Mouse (Mus musculus) kidney, embryonic 15.5 days (tissue): ENCODE measurements around the gene Abat. TPM values are rescaled to one million over a fixed set of nuclear protein-coding genes. Genes with fewer than 3 reads are reported as not detected.
"Not testable (repeated sequence)": the region's sequence is repeated elsewhere in the genome, so short reads cannot be mapped to it uniquely, and the experiment has no call there.

Experiments
- ATAC-seq: fragments of 200-750 bp; cut with Nextera tagmentation; replicated peaks from 2 replicates; pipeline ENCODE4 v1.8.0; 2017; ENCODE audit warnings: moderate TSS enrichment; ENCODE audit not compliant: low FRiP score
- H3K27ac ChIP-seq: fragments of 300-500 bp; sonication (generic); 2 replicates; pipeline ENCODE4 v1.5.1; 2015; ENCODE audit warnings: mild to moderate bottlenecking, inconsistent platforms
- H3K27me3 ChIP-seq: fragments of 300-500 bp; sonication (generic); 2 replicates; pipeline ENCODE4 v1.6.1; 2015; ENCODE audit warnings: inconsistent platforms
- H3K36me3 ChIP-seq: fragments of 300-500 bp; sonication (generic); 2 replicates; pipeline ENCODE4 v1.6.1; 2015; ENCODE audit warnings: inconsistent platforms
- H3K4me1 ChIP-seq: fragments of 300-500 bp; sonication (generic); 2 replicates; pipeline ENCODE4 v1.6.1; 2015; ENCODE audit warnings: inconsistent platforms
- H3K4me2 ChIP-seq: fragments of 300-500 bp; sonication (generic); 2 replicates; pipeline ENCODE4 v1.6.1; 2015; ENCODE audit warnings: moderate library complexity, mild to moderate bottlenecking, inconsistent platforms
- H3K4me3 ChIP-seq: fragments of 300-500 bp; sonication (generic); replicated peaks from 2 replicates; pipeline ENCODE4 v1.5.1; 2015; ENCODE audit warnings: mild to moderate bottlenecking, inconsistent platforms
- H3K9ac ChIP-seq: fragments of 300-500 bp; sonication (generic); 2 replicates; pipeline ENCODE4 v1.6.1; 2015; ENCODE audit warnings: mild to moderate bottlenecking, inconsistent platforms
- H3K9me3 ChIP-seq: fragments of 300-500 bp; sonication (generic); replicated peaks from 2 replicates; pipeline ENCODE4 v1.6.1; 2016; ENCODE audit warnings: inconsistent platforms
- WGBS: fragments of 180-500 bp; shearing (Covaris S2); methylation state at CpG from one replicate; pipeline ENCODE4 v1.1.7; 2015; ENCODE audit warnings: mixed read lengths; 5-methylcytosine and 5-hydroxymethylcytosine counted together
- polyA plus RNA-seq: library from polyadenylated mRNA; unstranded; fragments of >200 nt; fragmentation: Nextera tagmentation; extraction: Ambion mirVana; gene quantifications from 2 replicates; pipeline ENCODE4 v1.2.1, GENCODE M21; 2015

Gene Abat
- polyA plus RNA-seq, 1 experiment from 2014 or later, result 40.4 TPM

DNA sequence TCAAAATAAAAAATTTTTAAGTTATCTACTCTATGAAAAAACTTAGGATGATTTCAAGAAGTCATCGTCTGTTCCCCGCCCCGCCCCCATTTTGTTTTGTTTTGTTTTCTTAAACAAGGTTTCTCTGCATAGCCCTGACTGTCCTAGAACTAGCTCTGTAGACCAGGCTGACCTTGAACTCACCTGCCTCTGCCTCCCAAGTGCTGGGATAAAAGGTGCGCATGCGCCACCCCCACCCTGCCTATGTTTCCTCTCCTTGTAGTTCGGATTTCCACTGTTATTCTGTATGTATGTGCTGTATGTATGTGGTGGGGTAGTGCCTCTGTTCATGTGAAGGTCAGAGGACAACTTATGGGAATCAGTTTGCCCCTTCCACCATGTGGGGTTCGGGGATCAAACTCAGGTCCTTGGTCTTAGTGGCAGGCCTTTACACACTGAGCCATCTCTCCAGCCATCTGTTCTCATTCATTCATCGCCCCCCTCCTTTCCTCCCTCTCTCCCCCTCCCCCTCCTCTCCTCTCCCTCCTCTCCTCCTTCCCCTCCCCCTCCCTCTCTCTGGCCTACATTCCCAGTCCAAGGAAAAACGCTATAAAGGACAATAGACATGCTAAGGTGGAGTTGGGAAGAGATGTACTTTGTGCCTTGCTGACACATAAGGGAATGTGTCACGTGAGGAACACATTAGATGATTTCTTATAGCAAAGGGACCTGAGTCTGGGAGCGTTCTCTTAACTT is 21.4 kb downstream of the Abat start:
- Histone ChIP-seq H3K4me3 (no peak overlapping the region), H3K9ac (no peak overlapping the region), H3K27ac (no peak overlapping the region), H3K4me1 (peaks cover 18% of the 10 kb centered on the region), H3K9me3 (no peaks in the 10 kb centered on the region), H3K27me3 (no peaks in the 10 kb centered on the region), H3K36me3 (0 out of 2 replicates have a peak, but pooled peaks cover 4% of the 10 kb centered on the region), H3K4me2 (no peak overlapping the region)
- no peak for ATAC-seq
- WGBS, result 88% methylated on average over 11 of the region's 11 CpGs

DNA sequence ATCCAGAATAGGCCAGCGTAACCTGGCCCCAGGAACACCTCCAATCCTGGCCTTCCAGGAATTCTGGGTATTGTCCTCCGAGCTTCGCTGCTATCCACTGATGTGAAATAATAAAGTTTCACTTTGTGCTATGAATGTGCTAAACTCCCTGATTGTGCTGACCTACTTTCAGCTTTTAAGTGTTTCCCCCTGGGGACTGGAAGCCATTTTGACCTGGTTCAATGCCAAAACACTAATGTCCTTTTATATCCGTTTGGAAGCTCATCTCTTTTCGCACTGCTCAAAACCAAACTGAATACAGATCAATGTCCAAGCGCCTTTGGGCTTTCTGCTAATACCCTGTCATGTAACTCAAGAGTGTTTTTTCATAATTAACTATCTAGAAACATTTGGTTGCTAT is 22.2 kb downstream of the Abat start:
- peaks cover 14% of the 10 kb centered on the region for H3K4me1 ChIP-seq
- no peaks in the 10 kb centered on the region for H3K9me3 ChIP-seq
- no peak overlapping the region for H3K27ac ChIP-seq
- H3K27me3 ChIP-seq, result no peaks in the 10 kb centered on the region
- H3K9ac ChIP-seq, result no peak overlapping the region
- 80% methylated on average over 6 of the region's 6 CpGs for WGBS
- H3K4me2 ChIP-seq, result no peak overlapping the region
- H3K36me3 ChIP-seq, result 0 out of 2 replicates have a peak, but pooled peaks cover 4% of the 10 kb centered on the region
- no peak overlapping the region for H3K4me3 ChIP-seq
- ATAC-seq, result no peak

- no peaks in the 10 kb centered on the region for H3K36me3 ChIP-seq
- H3K4me1 ChIP-seq, result peaks cover 11% of the 10 kb centered on the region
- H3K9me3 ChIP-seq, result no peaks in the 10 kb centered on the region
- WGBS, result 25% methylated on average over 9 of the region's 9 CpGs
- H3K27ac ChIP-seq, result no peak overlapping the region
- no peak overlapping the region for H3K9ac ChIP-seq
- no peaks in the 10 kb centered on the region for H3K27me3 ChIP-seq
- ATAC-seq, result no peak
- H3K4me2 ChIP-seq, result no peak overlapping the region
- H3K4me3 ChIP-seq, result no peak overlapping the region
Measured at GRCm38 (mm10) chr16:8539150-8539865, 26.1 kb downstream of the Abat start.

DNA sequence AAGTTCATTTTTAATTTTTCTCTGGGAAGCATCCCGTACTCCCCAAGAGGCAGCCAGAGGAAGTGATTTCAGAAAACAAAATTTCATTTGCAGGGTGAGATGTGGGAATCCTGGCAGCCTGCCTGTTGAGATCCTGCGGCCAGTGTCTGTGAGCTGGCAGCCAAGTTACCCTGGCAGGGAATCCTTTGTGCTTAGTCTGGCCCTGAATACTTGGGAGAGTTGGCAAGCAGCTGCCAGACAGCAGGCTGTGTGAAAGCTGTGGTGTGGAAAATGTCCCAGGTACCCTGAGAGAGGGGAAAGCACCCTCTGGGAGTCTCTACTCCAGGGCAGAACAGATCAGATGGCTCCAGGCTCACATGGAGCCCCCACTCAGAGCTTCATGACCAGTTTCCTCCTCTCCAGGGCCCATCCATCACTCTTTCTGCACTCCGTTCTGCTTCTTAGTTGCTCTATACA is 27.7 kb downstream of the Abat start:
- 73% methylated on average over 3 of the region's 3 CpGs for WGBS
- no peak overlapping the region for H3K9ac ChIP-seq
- no peak overlapping the region for H3K27ac ChIP-seq
- H3K36me3 ChIP-seq, result no peaks in the 10 kb centered on the region
- peaks cover 11% of the 10 kb centered on the region for H3K4me1 ChIP-seq
- H3K27me3 ChIP-seq, result no peaks in the 10 kb centered on the region
- H3K4me2 ChIP-seq, result no peak overlapping the region
- H3K9me3 ChIP-seq, result no peaks in the 10 kb centered on the region
- no peak overlapping the region for H3K4me3 ChIP-seq
- no peak for ATAC-seq

DNA sequence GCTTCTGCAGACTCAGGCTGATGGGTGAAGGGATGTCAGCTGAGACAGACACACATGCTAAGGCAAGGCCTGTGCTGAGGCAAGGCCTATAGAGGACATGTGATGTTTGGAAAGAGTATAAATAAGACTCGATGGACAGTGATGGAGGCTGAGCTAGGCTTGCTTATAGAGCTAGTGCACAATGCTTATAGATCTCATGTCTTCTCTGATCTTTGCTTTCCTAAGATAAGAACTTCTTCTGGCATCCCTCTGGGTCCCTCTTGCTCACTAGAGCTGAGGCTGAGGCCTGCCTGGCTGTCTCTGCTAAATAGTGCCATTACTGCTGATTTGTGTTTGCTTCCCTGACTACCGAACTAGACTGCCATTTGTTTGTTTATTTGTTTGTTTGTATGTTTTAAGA is 34.6 kb downstream of the Abat start:
- WGBS, result 95% methylated on average over 2 of the region's 2 CpGs
- no peak overlapping the region for H3K4me2 ChIP-seq
- H3K9me3 ChIP-seq, result no peaks in the 10 kb centered on the region
- H3K4me1 ChIP-seq, result no peaks in the 10 kb centered on the region
- no peaks in the 10 kb centered on the region for H3K27me3 ChIP-seq
- H3K9ac ChIP-seq, result no peak overlapping the region
- no peak overlapping the region for H3K27ac ChIP-seq
- no peak for ATAC-seq
- H3K36me3 ChIP-seq, result peaks cover 12% of the 10 kb centered on the region; the same call in 1 of the 2 replicates
- no peak overlapping the region for H3K4me3 ChIP-seq

GRCm38 (mm10) chr16:8549506-8549905 is 36.3 kb downstream of the Abat start:
- H3K36me3 ChIP-seq, result peaks cover 12% of the 10 kb centered on the region; the same call in 1 of the 2 replicates
- no peak overlapping the region for H3K4me3 ChIP-seq
- H3K27me3 ChIP-seq, result no peaks in the 10 kb centered on the region
- 79% methylated on average over 9 of the region's 9 CpGs for WGBS
- 0 out of 2 replicates have a peak, but pooled peaks cover under 1% of the 10 kb centered on the region for H3K9me3 ChIP-seq
- no peak overlapping the region for H3K27ac ChIP-seq
- no peaks in the 10 kb centered on the region for H3K4me1 ChIP-seq
- no peak overlapping the region for H3K4me2 ChIP-seq
- H3K9ac ChIP-seq, result no peak overlapping the region
- no peak for ATAC-seq

DNA sequence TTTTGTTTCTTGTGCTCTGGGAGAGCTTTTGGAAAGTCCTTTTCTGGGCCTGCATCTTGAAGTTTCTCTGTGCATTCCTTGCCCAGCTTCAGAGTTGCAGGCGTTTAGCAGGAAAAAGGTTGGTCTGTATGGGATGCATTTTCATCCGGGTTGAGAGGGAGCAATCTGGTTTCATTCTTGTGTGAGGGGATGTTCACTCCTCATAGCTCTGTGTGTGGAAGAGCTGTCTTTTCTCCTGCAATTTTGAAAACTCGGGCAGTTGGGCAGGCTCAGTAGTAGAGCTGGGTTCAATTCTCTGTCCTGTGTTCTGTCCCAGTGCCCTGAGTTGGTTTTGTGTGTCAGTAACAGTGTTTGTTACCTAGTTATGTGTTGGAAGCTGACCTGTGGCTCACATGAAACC is 41.1 kb downstream of the Abat start:
- H3K9me3 ChIP-seq, result peaks cover 9% of the 10 kb centered on the region; the same call in 1 of the 2 replicates
- no peaks in the 10 kb centered on the region for H3K36me3 ChIP-seq
- no peaks in the 10 kb centered on the region for H3K27me3 ChIP-seq
- 88% methylated on average over 3 of the region's 3 CpGs for WGBS
- ATAC-seq, result no peak
- H3K9ac ChIP-seq, result no peak overlapping the region
- no peak overlapping the region for H3K4me3 ChIP-seq
- no peak overlapping the region for H3K27ac ChIP-seq
- no peaks in the 10 kb centered on the region for H3K4me1 ChIP-seq
- no peak overlapping the region for H3K4me2 ChIP-seq

DNA sequence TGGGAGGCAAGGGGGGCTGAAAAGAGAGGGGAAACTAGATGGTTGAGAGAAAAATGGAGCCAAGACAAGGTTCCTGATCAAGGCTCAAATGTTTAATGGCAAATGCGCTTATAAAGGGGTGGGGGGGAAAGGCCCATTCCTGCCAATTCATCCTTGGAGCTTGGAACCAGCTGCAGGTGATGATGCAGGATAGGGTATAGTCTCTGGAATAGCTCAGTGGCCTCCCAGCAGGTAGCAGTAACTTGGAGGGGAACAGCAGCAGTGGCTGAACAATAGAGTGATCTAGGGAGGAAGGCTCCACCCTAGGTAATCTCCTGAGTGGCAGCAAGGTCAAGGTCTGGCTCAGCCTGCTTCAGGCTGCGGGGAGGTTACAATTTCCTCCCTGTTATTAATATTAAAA is 41.5 kb downstream of the Abat start:
- not testable (repeated sequence) for H3K27ac ChIP-seq, ATAC-seq

GRCm38 (mm10) chr16:8555371-8555770 is 42.1 kb downstream of the Abat start:
- H3K27me3 ChIP-seq, H3K27ac ChIP-seq, H3K9ac ChIP-seq, H3K4me2 ChIP-seq, ATAC-seq, H3K4me3 ChIP-seq, H3K4me1 ChIP-seq, H3K36me3 ChIP-seq: not testable (repeated sequence)
- 84% methylated on average over 3 of the region's 3 CpGs for WGBS
- peaks cover 13% of the 10 kb centered on the region for H3K9me3 ChIP-seq

More for the DNA sequence above, 41.5 kb downstream of the Abat start:
- WGBS, result 83% methylated on average over 2 of the region's 2 CpGs
- H3K4me2 ChIP-seq, H3K27me3 ChIP-seq, H3K9ac ChIP-seq, H3K9me3 ChIP-seq, H3K36me3 ChIP-seq, H3K4me3 ChIP-seq, H3K4me1 ChIP-seq: not testable (repeated sequence)

GRCm38 (mm10) chr16:8560079-8560478 is 46.9 kb downstream of the Abat start:
- H3K4me1 ChIP-seq, result no peaks in the 10 kb centered on the region
- H3K9ac ChIP-seq, result no peak overlapping the region
- no peak for ATAC-seq
- peaks cover 8% of the 10 kb centered on the region for H3K9me3 ChIP-seq
- H3K36me3 ChIP-seq, result peaks cover 3% of the 10 kb centered on the region; the same call in 1 of the 2 replicates
- 96% methylated on average over 17 of the region's 17 CpGs for WGBS
- no peak overlapping the region for H3K4me2 ChIP-seq
- H3K27me3 ChIP-seq, result no peaks in the 10 kb centered on the region
- H3K27ac ChIP-seq, result no peak overlapping the region
- no peak overlapping the region for H3K4me3 ChIP-seq

GRCm38 (mm10) chr16:8561101-8561500 is 47.9 kb downstream of the Abat start:
- H3K9ac ChIP-seq, H3K4me3 ChIP-seq, H3K27me3 ChIP-seq, H3K4me2 ChIP-seq, H3K4me1 ChIP-seq, ATAC-seq, H3K9me3 ChIP-seq, H3K36me3 ChIP-seq, H3K27ac ChIP-seq: not testable (repeated sequence)
- 44% methylated on average over 4 of the region's 4 CpGs for WGBS

DNA sequence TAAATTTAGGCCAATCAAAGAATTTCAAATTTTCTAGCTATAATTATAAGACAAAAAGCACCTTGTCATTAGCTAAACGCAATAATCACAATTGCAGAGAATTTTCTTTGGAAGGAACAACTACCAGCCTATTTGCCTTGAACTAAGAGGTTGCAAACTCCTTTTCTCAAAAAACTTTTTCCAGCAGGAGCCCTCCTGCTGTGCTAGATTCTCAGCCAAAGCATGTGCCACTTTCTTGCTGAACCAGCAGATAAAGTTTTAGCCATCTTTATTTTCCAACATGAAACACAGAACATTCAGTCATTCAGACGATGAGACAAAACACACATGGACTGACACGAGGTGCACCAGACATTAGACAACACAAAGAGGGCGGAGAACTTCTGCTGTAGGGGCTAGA is 48.6 kb downstream of the Abat start:
- not testable (repeated sequence) for H3K36me3 ChIP-seq, H3K9ac ChIP-seq, H3K27ac ChIP-seq, H3K4me2 ChIP-seq, H3K4me3 ChIP-seq, H3K27me3 ChIP-seq, ATAC-seq, H3K4me1 ChIP-seq, H3K9me3 ChIP-seq
- WGBS, result 47% methylated on average over 4 of the region's 4 CpGs
